Mouse (Mus musculus) CH12.LX (cell line): ENCODE measurements around the gene 6030445D17Rik.

Source experiments
- CTCF ChIP-seq, 2 experiments: IDR thresholded peaks in 1 of 2; conservative IDR thresholded peaks in 1 of 2; 2 replicates each; pipeline ENCODE4 v1.5.1; 2011 to 2012; ENCODE audit warnings: low read depth in 2 of 2, low read length in 2 of 2, improper control_type of control experiment in 1 of 2, inconsistent platforms in 1 of 2, mild to moderate bottlenecking in 1 of 2, moderate library complexity in 1 of 2
- USF1 ChIP-seq: IDR thresholded peaks from 2 replicates; pipeline ENCODE4 v1.6.1; 2014; ENCODE audit warnings: low read depth, mild to moderate bottlenecking, inconsistent platforms, low read length, improper control_type of control experiment
- ZC3H11A ChIP-seq: IDR thresholded peaks from 2 replicates; pipeline ENCODE4 v1.6.1; 2012; ENCODE audit warnings: low read depth, mild to moderate bottlenecking, inconsistent platforms, low read length, improper control_type of control experiment
- ZNF384 ChIP-seq: IDR thresholded peaks from 2 replicates; pipeline ENCODE4 v1.6.1; 2012; ENCODE audit warnings: low read depth, low read length, improper control_type of control experiment, inconsistent platforms

DNA sequence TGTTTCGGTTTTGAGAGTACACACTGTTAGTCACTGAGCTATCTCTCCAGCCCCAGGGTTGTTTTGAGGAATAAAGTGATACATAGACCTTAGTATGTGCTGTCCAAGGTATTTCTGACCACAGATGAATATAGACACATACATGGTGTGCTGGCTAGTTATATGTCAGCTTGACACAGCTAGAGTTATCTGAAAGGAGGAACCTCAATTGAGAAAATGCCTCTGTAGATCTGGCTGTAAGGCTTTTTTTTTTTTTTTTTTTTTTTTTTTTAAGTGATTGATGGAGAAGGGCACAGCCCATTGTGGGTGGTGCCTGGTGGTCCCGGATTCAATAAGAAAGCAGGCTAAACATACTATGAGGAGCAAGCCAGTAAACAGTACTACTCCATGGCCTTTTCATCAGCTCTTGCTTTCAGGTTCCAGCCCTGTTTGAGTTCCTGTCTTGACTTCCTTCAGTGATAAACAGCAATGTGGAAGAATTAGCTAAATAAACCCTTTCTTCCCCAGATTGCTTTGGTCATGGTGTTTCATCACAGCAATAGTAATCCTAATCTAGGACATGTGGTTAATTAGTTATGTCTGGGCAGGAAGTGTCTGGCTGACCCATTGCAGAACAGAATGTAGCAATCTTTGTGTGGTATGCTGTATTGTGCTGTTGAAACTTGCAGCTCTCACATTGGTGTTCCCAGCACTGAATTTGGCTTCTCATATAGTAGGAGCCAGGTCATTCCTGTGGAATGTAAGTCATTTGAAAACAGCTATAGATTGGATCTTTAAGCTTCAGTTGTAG lies 43.6 kb downstream of the 6030445D17Rik start:
- no peak for TF ChIP-seq CTCF (conservative IDR thresholded peaks at IDR 0.05 in 1 of 2, IDR thresholded peaks at IDR 0.05 in 1 of 2; ENCODE audit: low read depth in 2 of 2, low read length in 2 of 2)
- no peak for TF ChIP-seq USF1
- TF ChIP-seq ZC3H11A: no peak
- TF ChIP-seq ZNF384: peak; percentile 65
